Mouse (Mus musculus): ENCODE measurements around the gene H2al1c.

DNA sequence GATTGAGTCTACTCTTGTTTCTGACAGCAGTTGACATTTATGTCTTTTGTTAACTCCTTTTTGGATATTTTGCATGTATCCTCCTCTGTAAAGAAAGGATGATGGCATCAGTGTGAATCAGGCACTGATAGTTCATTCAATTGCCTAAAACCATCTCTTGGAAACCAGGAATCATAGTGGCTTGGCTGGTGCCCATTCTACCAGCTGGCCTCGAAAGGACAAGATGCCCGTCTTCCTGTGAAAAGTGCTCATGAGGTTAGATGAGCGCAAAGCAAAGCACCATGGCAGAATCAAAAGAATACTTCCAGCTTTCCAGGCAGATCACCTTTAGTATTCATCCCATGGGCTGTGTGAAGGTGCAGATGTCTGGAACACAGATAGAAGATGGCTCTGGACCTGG is 41.3 kb downstream of the H2al1c start:
- TF ChIP-seq POLR2A (IDR thresholded peaks at IDR 0.05; ENCODE audit: control insufficient read depth, low read depth, low read length) = no peak
- TF ChIP-seq CTCF (IDR thresholded peaks at IDR 0.05; ENCODE audit: control insufficient read depth, insufficient read depth, insufficient replicate concordance, low read depth, low read length) = no peak

Data from testis, adult 2 months (tissue).